Mouse (Mus musculus): ENCODE results near the gene Lmod2. TPM values are rescaled to one million over a fixed set of nuclear protein-coding genes. Genes with fewer than 3 reads are reported as not detected.

Lmod2 gene
- polyA plus RNA-seq, 1 experiment from 2014 or later: 10.7 TPM

Other genes starting within 250 kb of the Lmod2 start
- gene Iqub, start 82.7 kb upstream of the Lmod2 start, polyA plus RNA-seq (2014; fragmentation: Nextera tagmentation; extraction: Ambion mirVana): 0.56 and 1.6 TPM in 2 replicates
- gene Ndufa5, start 69.7 kb upstream of the Lmod2 start, polyA plus RNA-seq (2014; fragmentation: Nextera tagmentation; extraction: Ambion mirVana): 319 and 379 TPM in 2 replicates
- 0.08 and 0.14 TPM in 2 replicates for gene Asb15, start 69.6 kb upstream of the Lmod2 start, polyA plus RNA-seq (2014; fragmentation: Nextera tagmentation; extraction: Ambion mirVana)
- gene Wasl, start 67.2 kb downstream of the Lmod2 start, polyA plus RNA-seq (2014; fragmentation: Nextera tagmentation; extraction: Ambion mirVana): 46.2 and 51.1 TPM in 2 replicates
- not detected in 2 replicates for gene Hyal6, start 135.5 kb downstream of the Lmod2 start, polyA plus RNA-seq (2014; fragmentation: Nextera tagmentation; extraction: Ambion mirVana)
- gene Hyal4, start 150.6 kb downstream of the Lmod2 start, polyA plus RNA-seq (2014; fragmentation: Nextera tagmentation; extraction: Ambion mirVana): not detected in 2 replicates
- not detected in 2 replicates for gene Spam1, start 193.4 kb downstream of the Lmod2 start, polyA plus RNA-seq (2014; fragmentation: Nextera tagmentation; extraction: Ambion mirVana)

Measured in embryonic facial prominence, embryonic 14.5 days (tissue).